Mouse (Mus musculus): Measurements from ENCODE around the gene Zfp433. TPM values are rescaled to one million over a fixed set of nuclear protein-coding genes. Genes with fewer than 3 reads are reported as not detected.
"Not testable (repeated sequence)": the region's sequence is repeated elsewhere in the genome, so short reads cannot be mapped to it uniquely, and the experiment has no call there.

Zfp433 gene
- 0.94 TPM for polyA plus RNA-seq (2012; fragmentation: generic; extraction: Trizol)
- long read RNA-seq, experiment 1, transcript Zfp433-202 (4 exons, 2,384 nt), result major isoform, 6 of 6 reads
- long read RNA-seq, experiment 1, partial matches to known transcripts, result 0 of 6 reads
- long read RNA-seq, experiment 1, other reads (novel, unspliced or antisense), result 0 of 6 reads
- long read RNA-seq, experiment 2, transcript Zfp433-202 (4 exons, 2,384 nt), result major isoform, 26 of 36 reads
- long read RNA-seq, experiment 2, transcript Zfp433-204 (5 exons, 771 nt), result minor isoform, 5 of 36 reads
- long read RNA-seq, experiment 2, partial matches to known transcripts, result 1 of 36 reads
- long read RNA-seq, experiment 2, other reads (novel, unspliced or antisense), result 3 of 36 reads

- not testable (repeated sequence) for H3K4me3 ChIP-seq (ENCODE audit: insufficient read depth, poor library complexity, severe bottlenecking); H3ac ChIP-seq (ENCODE audit: control insufficient read depth, insufficient read length, low read depth); H3K36me3 ChIP-seq (ENCODE audit: control insufficient read depth, insufficient read depth); H3K79me3 ChIP-seq (ENCODE audit: low read depth); H3K27me3 ChIP-seq (ENCODE audit: control insufficient read depth, insufficient read depth, insufficient read length); H3K79me2 ChIP-seq (ENCODE audit: control insufficient read depth, insufficient read depth)
These were observed at the start of gene Zfp433 for GRCm38 (mm10) chr10:81704531-81705301. Zfp433 (plus strand) TSS chr10:81704825.

- peaks cover 5% of the 10 kb centered on the region for H3K36me3 ChIP-seq (ENCODE audit: control insufficient read depth, insufficient read depth)
- H3K79me2 ChIP-seq (ENCODE audit: control insufficient read depth, insufficient read depth), result peaks cover 45% of the 10 kb centered on the region
- TF ChIP-seq FOSL1 (IDR thresholded peaks at IDR 0.05; ENCODE audit: insufficient read depth, low read length, poor library complexity, severe bottlenecking), result no peak
- TF ChIP-seq CEBPB (IDR thresholded peaks at IDR 0.05; ENCODE audit: low read depth), result no peak
- no peak for TF ChIP-seq CTCF (IDR thresholded peaks at IDR 0.05; ENCODE audit: control insufficient read depth, insufficient read depth, insufficient read length)
- no peak for TF ChIP-seq MYOD1 (IDR thresholded peaks at IDR 0.05; ENCODE audit: control insufficient read depth, insufficient read length, low read depth)
- TF ChIP-seq MYOG (IDR thresholded peaks at IDR 0.05; ENCODE audit: control insufficient read depth, extremely low read depth, insufficient read length), result no peak
- TF ChIP-seq MAX (IDR thresholded peaks at IDR 0.05), result no peak
- no peak for TF ChIP-seq USF1 (IDR thresholded peaks at IDR 0.05; ENCODE audit: low read depth)
- no peak overlapping the region for H3K4me3 ChIP-seq (ENCODE audit: insufficient read depth, poor library complexity, severe bottlenecking)
- no peak overlapping the region for H3ac ChIP-seq (ENCODE audit: control insufficient read depth, insufficient read length, low read depth)
- H3K79me3 ChIP-seq (ENCODE audit: low read depth), result peaks cover 33% of the 10 kb centered on the region
- H3K27me3 ChIP-seq (ENCODE audit: control insufficient read depth, insufficient read depth, insufficient read length), result no peaks in the 10 kb centered on the region
These were observed 49.4 kb upstream of the Zfp433 start for GRCm38 (mm10) chr10:81655178-81655577.

- TF ChIP-seq USF1 (IDR thresholded peaks at IDR 0.05; ENCODE audit: low read depth) (no peak), CEBPB (IDR thresholded peaks at IDR 0.05; ENCODE audit: low read depth) (no peak), FOSL1 (IDR thresholded peaks at IDR 0.05; ENCODE audit: insufficient read depth, low read length, poor library complexity, severe bottlenecking) (no peak), MAX (IDR thresholded peaks at IDR 0.05) (no peak), MYOD1 (IDR thresholded peaks at IDR 0.05; ENCODE audit: control insufficient read depth, insufficient read length, low read depth) (no peak), MYOG (IDR thresholded peaks at IDR 0.05; ENCODE audit: control insufficient read depth, extremely low read depth, insufficient read length) (no peak), CTCF (IDR thresholded peaks at IDR 0.05; ENCODE audit: control insufficient read depth, insufficient read depth, insufficient read length) (no peak)
- no peak overlapping the region for H3K4me3 ChIP-seq (ENCODE audit: insufficient read depth, poor library complexity, severe bottlenecking)
- peaks cover 3% of the 10 kb centered on the region for H3K36me3 ChIP-seq (ENCODE audit: control insufficient read depth, insufficient read depth)
- peaks cover 36% of the 10 kb centered on the region for H3K79me2 ChIP-seq (ENCODE audit: control insufficient read depth, insufficient read depth)
- H3K79me3 ChIP-seq (ENCODE audit: low read depth), result peaks cover 23% of the 10 kb centered on the region
- no peak overlapping the region for H3ac ChIP-seq (ENCODE audit: control insufficient read depth, insufficient read length, low read depth)
- H3K27me3 ChIP-seq (ENCODE audit: control insufficient read depth, insufficient read depth, insufficient read length), result no peaks in the 10 kb centered on the region
These were observed 48.5 kb upstream of the Zfp433 start for GRCm38 (mm10) chr10:81656174-81656573.

GRCm38 (mm10) chr10:81687114-81687513 is 17.5 kb upstream of the Zfp433 start:
- not testable (repeated sequence) for H3K4me3 ChIP-seq (ENCODE audit: insufficient read depth, poor library complexity, severe bottlenecking); H3K36me3 ChIP-seq (ENCODE audit: control insufficient read depth, insufficient read depth); H3ac ChIP-seq (ENCODE audit: control insufficient read depth, insufficient read length, low read depth); H3K79me2 ChIP-seq (ENCODE audit: control insufficient read depth, insufficient read depth); H3K79me3 ChIP-seq (ENCODE audit: low read depth); H3K27me3 ChIP-seq (ENCODE audit: control insufficient read depth, insufficient read depth, insufficient read length)

GRCm38 (mm10) chr10:81770506-81771403 is 66.1 kb downstream of the Zfp433 start, which contains the start of gene Gm3055:
Gm3055 (minus strand) TSS chr10:81771161.
- H3K79me2 ChIP-seq (ENCODE audit: control insufficient read depth, insufficient read depth); H3ac ChIP-seq (ENCODE audit: control insufficient read depth, insufficient read length, low read depth); H3K27me3 ChIP-seq (ENCODE audit: control insufficient read depth, insufficient read depth, insufficient read length); H3K4me3 ChIP-seq (ENCODE audit: insufficient read depth, poor library complexity, severe bottlenecking); H3K79me3 ChIP-seq (ENCODE audit: low read depth); H3K36me3 ChIP-seq (ENCODE audit: control insufficient read depth, insufficient read depth): not testable (repeated sequence)

GRCm38 (mm10) chr10:81771404-81771777 is 66.8 kb downstream of the Zfp433 start:
- H3K36me3 ChIP-seq (ENCODE audit: control insufficient read depth, insufficient read depth); H3K27me3 ChIP-seq (ENCODE audit: control insufficient read depth, insufficient read depth, insufficient read length); H3ac ChIP-seq (ENCODE audit: control insufficient read depth, insufficient read length, low read depth); H3K4me3 ChIP-seq (ENCODE audit: insufficient read depth, poor library complexity, severe bottlenecking); H3K79me2 ChIP-seq (ENCODE audit: control insufficient read depth, insufficient read depth); H3K79me3 ChIP-seq (ENCODE audit: low read depth): not testable (repeated sequence)

Other genes with a start within 250 kb of the Zfp433 start
- gene Nfic, start 249.2 kb upstream of the Zfp433 start, polyA plus RNA-seq (2012; fragmentation: generic; extraction: Trizol), result 86.7 TPM
- gene Celf5, start 222.1 kb upstream of the Zfp433 start, polyA plus RNA-seq (2012; fragmentation: generic; extraction: Trizol), result 1.0 TPM
- gene Ncln, start 208.4 kb upstream of the Zfp433 start, polyA plus RNA-seq (2012; fragmentation: generic; extraction: Trizol), result 122 TPM
- gene S1pr4, start 204.7 kb upstream of the Zfp433 start, polyA plus RNA-seq (2012; fragmentation: generic; extraction: Trizol), result 0.02 TPM
- gene Gna15, start 180.6 kb upstream of the Zfp433 start, polyA plus RNA-seq (2012; fragmentation: generic; extraction: Trizol), result 0.16 TPM
- 77.6 TPM for gene Gna11, start 159.6 kb upstream of the Zfp433 start, polyA plus RNA-seq (2012; fragmentation: generic; extraction: Trizol)
- gene Aes, start 145.3 kb upstream of the Zfp433 start, polyA plus RNA-seq (2012; fragmentation: generic; extraction: Trizol), result 532 TPM
- 7.1 TPM for gene Tle2, start 130.3 kb upstream of the Zfp433 start, polyA plus RNA-seq (2012; fragmentation: generic; extraction: Trizol)
- 8.6 TPM for gene Tle6, start 103.8 kb upstream of the Zfp433 start, polyA plus RNA-seq (2012; fragmentation: generic; extraction: Trizol)
- gene BC025920, start 98.6 kb upstream of the Zfp433 start, polyA plus RNA-seq (2012; fragmentation: generic; extraction: Trizol), result 0.25 TPM
- gene Sirt6, start 77.0 kb upstream of the Zfp433 start, polyA plus RNA-seq (2012; fragmentation: generic; extraction: Trizol), result 20.8 TPM
- 8.5 TPM for gene Ankrd24, start 76.3 kb upstream of the Zfp433 start, polyA plus RNA-seq (2012; fragmentation: generic; extraction: Trizol)
- 0.56 TPM for gene Gm10778, start 55.8 kb upstream of the Zfp433 start, polyA plus RNA-seq (2012; fragmentation: generic; extraction: Trizol)
- gene Gm3055, start 66.3 kb downstream of the Zfp433 start, polyA plus RNA-seq (2012; fragmentation: generic; extraction: Trizol), result 0.61 TPM
- gene Gm4767, start 107.4 kb downstream of the Zfp433 start, polyA plus RNA-seq (2012; fragmentation: generic; extraction: Trizol), result not detected
- not detected for gene Gm32687, start 159.1 kb downstream of the Zfp433 start, polyA plus RNA-seq (2012; fragmentation: generic; extraction: Trizol)
- gene Zfp781, start 225.7 kb downstream of the Zfp433 start, polyA plus RNA-seq (2012; fragmentation: generic; extraction: Trizol), result 0.69 TPM

Measured in C2C12 (cell line).